Mouse (Mus musculus) right cerebral cortex, postnatal 14 days (tissue): ENCODE results near the gene Trem1.

Experiments used
- DNase-seq: peaks from one replicate; pipeline ENCODE4 v3.0.0; 2022

Gene Trem1

GRCm38 (mm10) chr17:48269833-48270232 is 37.3 kb downstream of the Trem1 start:
- DNase-seq = no peak

GRCm38 (mm10) chr17:48272158-48272557 is 39.6 kb downstream of the Trem1 start:
- no peak for DNase-seq

- no peak for DNase-seq
These were observed 40.0 kb downstream of the Trem1 start for GRCm38 (mm10) chr17:48272598-48272997.

- no peak for DNase-seq
These were observed 41.5 kb downstream of the Trem1 start for GRCm38 (mm10) chr17:48274098-48274497.

GRCm38 (mm10) chr17:48274885-48275284 is 42.3 kb downstream of the Trem1 start:
- peak; percentile 80 for DNase-seq

GRCm38 (mm10) chr17:48275736-48276135 is 43.2 kb downstream of the Trem1 start:
- DNase-seq = no peak

- no peak for DNase-seq
These were observed 45.8 kb downstream of the Trem1 start for GRCm38 (mm10) chr17:48278381-48278780.

- DNase-seq = no peak
These were observed 46.4 kb downstream of the Trem1 start for GRCm38 (mm10) chr17:48279002-48279401.

- no peak for DNase-seq
These were observed 48.6 kb downstream of the Trem1 start for GRCm38 (mm10) chr17:48280943-48281738.

- no peak for DNase-seq
These were observed 49.1 kb downstream of the Trem1 start for GRCm38 (mm10) chr17:48281739-48282085.

GRCm38 (mm10) chr17:48286765-48287164 is 54.2 kb downstream of the Trem1 start:
- DNase-seq = no peak

- DNase-seq = peak; percentile 61
These were observed 54.7 kb downstream of the Trem1 start for GRCm38 (mm10) chr17:48287276-48287675.

- DNase-seq = no peak
These were observed 61.1 kb downstream of the Trem1 start for GRCm38 (mm10) chr17:48293500-48294194.
